Mouse (Mus musculus): ENCODE measurements around the gene Phactr1. TPM values are rescaled to one million over a fixed set of nuclear protein-coding genes. Genes with fewer than 3 reads are reported as not detected.

The Phactr1 gene
- polyA plus RNA-seq, 1 experiment from 2014 or later: 6.4 TPM

GRCm38 (mm10) chr13:42887701-42888100 lies 207.3 kb downstream of the Phactr1 start:
- Histone ChIP-seq H3K36me3 (no peaks in the 10 kb centered on the region), H3K27me3 (no peaks in the 10 kb centered on the region), H3K4me2 (no peak overlapping the region), H3K9ac (no peak overlapping the region), H3K4me1 (no peaks in the 10 kb centered on the region), H3K4me3 (no peak overlapping the region), H3K27ac (no peak overlapping the region), H3K9me3 (no peaks in the 10 kb centered on the region)
- no peak for ATAC-seq (ENCODE audit: insufficient number of reproducible peaks, low FRiP score, low TSS enrichment, low read depth)
- WGBS: 78% methylated on average over 5 of the region's 5 CpGs

- no peak for ATAC-seq (ENCODE audit: insufficient number of reproducible peaks, low FRiP score, low TSS enrichment, low read depth)
- H3K4me1 ChIP-seq: no peaks in the 10 kb centered on the region
- no peak overlapping the region for H3K4me2 ChIP-seq
- no peak overlapping the region for H3K4me3 ChIP-seq
- H3K27ac ChIP-seq: no peak overlapping the region
- H3K9ac ChIP-seq: no peak overlapping the region
- H3K36me3 ChIP-seq: no peaks in the 10 kb centered on the region
- H3K27me3 ChIP-seq: no peaks in the 10 kb centered on the region
- WGBS: 62% methylated on average over 12 of the region's 12 CpGs
- no peaks in the 10 kb centered on the region for H3K9me3 ChIP-seq
Measured at GRCm38 (mm10) chr13:42889516-42890474, 209.4 kb downstream of the Phactr1 start.

- WGBS: 72% methylated on average over 5 of the region's 5 CpGs
- H3K9ac ChIP-seq: no peak overlapping the region
- H3K27ac ChIP-seq: no peak overlapping the region
- no peaks in the 10 kb centered on the region for H3K27me3 ChIP-seq
- H3K9me3 ChIP-seq: no peaks in the 10 kb centered on the region
- H3K4me3 ChIP-seq: no peak overlapping the region
- H3K4me1 ChIP-seq: no peaks in the 10 kb centered on the region
- H3K36me3 ChIP-seq: no peaks in the 10 kb centered on the region
- no peak overlapping the region for H3K4me2 ChIP-seq
- ATAC-seq (ENCODE audit: insufficient number of reproducible peaks, low FRiP score, low TSS enrichment, low read depth): no peak
Measured at GRCm38 (mm10) chr13:42890651-42891050, 210.2 kb downstream of the Phactr1 start.

- Histone ChIP-seq H3K36me3 (no peaks in the 10 kb centered on the region), H3K4me1 (no peaks in the 10 kb centered on the region), H3K9ac (no peak overlapping the region), H3K27me3 (no peaks in the 10 kb centered on the region), H3K9me3 (no peaks in the 10 kb centered on the region), H3K27ac (no peak overlapping the region), H3K4me3 (no peak overlapping the region), H3K4me2 (no peak overlapping the region)
- 94% methylated on average over 10 of the region's 10 CpGs for WGBS
- no peak for ATAC-seq (ENCODE audit: insufficient number of reproducible peaks, low FRiP score, low TSS enrichment, low read depth)
Measured at GRCm38 (mm10) chr13:42894016-42894415, 213.6 kb downstream of the Phactr1 start.

GRCm38 (mm10) chr13:42894598-42894997 lies 214.2 kb downstream of the Phactr1 start:
- no peak overlapping the region for H3K9ac ChIP-seq

GRCm38 (mm10) chr13:42895980-42896379 lies 215.6 kb downstream of the Phactr1 start:
- ATAC-seq (ENCODE audit: insufficient number of reproducible peaks, low FRiP score, low TSS enrichment, low read depth): no peak
- H3K27ac ChIP-seq: no peak overlapping the region
- WGBS: 47% methylated on average over 3 of the region's 3 CpGs
- no peak overlapping the region for H3K4me3 ChIP-seq
- H3K9ac ChIP-seq: no peak overlapping the region
- H3K27me3 ChIP-seq: no peaks in the 10 kb centered on the region
- no peaks in the 10 kb centered on the region for H3K9me3 ChIP-seq
- no peak overlapping the region for H3K4me2 ChIP-seq
- no peaks in the 10 kb centered on the region for H3K36me3 ChIP-seq
- H3K4me1 ChIP-seq: no peaks in the 10 kb centered on the region

More at GRCm38 (mm10) chr13:42894598-42894997, 214.2 kb downstream of the Phactr1 start:
- Histone ChIP-seq H3K27me3 (no peaks in the 10 kb centered on the region), H3K9me3 (no peaks in the 10 kb centered on the region), H3K4me3 (no peak overlapping the region), H3K36me3 (no peaks in the 10 kb centered on the region), H3K27ac (no peak overlapping the region), H3K4me2 (no peak overlapping the region), H3K4me1 (no peaks in the 10 kb centered on the region)
- ATAC-seq (ENCODE audit: insufficient number of reproducible peaks, low FRiP score, low TSS enrichment, low read depth): no peak
- 92% methylated on average over 12 of the region's 12 CpGs for WGBS

GRCm38 (mm10) chr13:42899611-42900010 lies 219.2 kb downstream of the Phactr1 start:
- Histone ChIP-seq H3K4me1 (no peaks in the 10 kb centered on the region), H3K9me3 (no peaks in the 10 kb centered on the region), H3K9ac (no peak overlapping the region), H3K36me3 (no peaks in the 10 kb centered on the region), H3K4me3 (no peak overlapping the region), H3K27ac (no peak overlapping the region), H3K27me3 (no peaks in the 10 kb centered on the region), H3K4me2 (no peak overlapping the region)
- no peak for ATAC-seq (ENCODE audit: insufficient number of reproducible peaks, low FRiP score, low TSS enrichment, low read depth)
- 52% methylated on average over 3 of the region's 3 CpGs for WGBS

- Histone ChIP-seq H3K4me1 (no peaks in the 10 kb centered on the region), H3K9ac (no peak overlapping the region), H3K27me3 (no peaks in the 10 kb centered on the region), H3K27ac (no peak overlapping the region), H3K4me3 (no peak overlapping the region), H3K4me2 (no peak overlapping the region), H3K9me3 (no peaks in the 10 kb centered on the region), H3K36me3 (no peaks in the 10 kb centered on the region)
- no peak for ATAC-seq (ENCODE audit: insufficient number of reproducible peaks, low FRiP score, low TSS enrichment, low read depth)
- 84% methylated on average over 2 of the region's 2 CpGs for WGBS
Measured at GRCm38 (mm10) chr13:42901837-42902236, 221.4 kb downstream of the Phactr1 start.

GRCm38 (mm10) chr13:42902859-42903258 lies 222.4 kb downstream of the Phactr1 start:
- H3K27me3 ChIP-seq: no peaks in the 10 kb centered on the region
- no peak overlapping the region for H3K4me2 ChIP-seq
- no peak for ATAC-seq (ENCODE audit: insufficient number of reproducible peaks, low FRiP score, low TSS enrichment, low read depth)
- WGBS: 83% methylated on average over 3 of the region's 3 CpGs
- no peak overlapping the region for H3K4me3 ChIP-seq
- H3K27ac ChIP-seq: no peak overlapping the region
- no peak overlapping the region for H3K9ac ChIP-seq
- H3K36me3 ChIP-seq: no peaks in the 10 kb centered on the region
- H3K9me3 ChIP-seq: no peaks in the 10 kb centered on the region
- peaks cover under 1% of the 10 kb centered on the region; the same call in 1 of the 2 replicates for H3K4me1 ChIP-seq

- no peak for ATAC-seq (ENCODE audit: insufficient number of reproducible peaks, low FRiP score, low TSS enrichment, low read depth)
- WGBS: 81% methylated on average over 4 of the region's 4 CpGs
- no peak overlapping the region for H3K27ac ChIP-seq
- H3K4me1 ChIP-seq: peaks cover 4% of the 10 kb centered on the region; the same call in 1 of the 2 replicates
- no peaks in the 10 kb centered on the region for H3K9me3 ChIP-seq
- no peak overlapping the region for H3K4me2 ChIP-seq
- no peak overlapping the region for H3K4me3 ChIP-seq
- no peak overlapping the region for H3K9ac ChIP-seq
- H3K36me3 ChIP-seq: no peaks in the 10 kb centered on the region
- H3K27me3 ChIP-seq: no peaks in the 10 kb centered on the region
Measured at GRCm38 (mm10) chr13:42905818-42906217, 225.4 kb downstream of the Phactr1 start.

- Histone ChIP-seq H3K9ac (no peak overlapping the region), H3K27me3 (no peaks in the 10 kb centered on the region), H3K4me2 (no peak overlapping the region), H3K36me3 (no peaks in the 10 kb centered on the region), H3K27ac (no peak overlapping the region), H3K9me3 (no peaks in the 10 kb centered on the region), H3K4me1 (peaks cover 4% of the 10 kb centered on the region; the same call in 1 of the 2 replicates), H3K4me3 (no peak overlapping the region)
- 62% methylated on average over 12 of the region's 12 CpGs for WGBS
- ATAC-seq (ENCODE audit: insufficient number of reproducible peaks, low FRiP score, low TSS enrichment, low read depth): no peak
Measured at GRCm38 (mm10) chr13:42906990-42907389, 226.6 kb downstream of the Phactr1 start.

- Histone ChIP-seq H3K4me2 (no peak overlapping the region), H3K9ac (no peak overlapping the region), H3K4me3 (no peak overlapping the region), H3K4me1 (peaks cover 16% of the 10 kb centered on the region), H3K27ac (no peak overlapping the region), H3K9me3 (no peaks in the 10 kb centered on the region), H3K27me3 (peaks cover 23% of the 10 kb centered on the region), H3K36me3 (no peaks in the 10 kb centered on the region)
- WGBS: 71% methylated on average over 4 of the region's 4 CpGs
- no peak for ATAC-seq (ENCODE audit: insufficient number of reproducible peaks, low FRiP score, low TSS enrichment, low read depth)
Measured at GRCm38 (mm10) chr13:42915081-42915480, 234.7 kb downstream of the Phactr1 start.
